Mouse (Mus musculus) forebrain, embryonic 12.5 days (tissue): Measurements from ENCODE around the gene Olfr1269. TPM values are rescaled to one million over a fixed set of nuclear protein-coding genes. Genes with fewer than 3 reads are reported as not detected.

ENCODE experiments used
- ATAC-seq: fragments of 200-750 bp; cut with Nextera tagmentation; 2 replicates; pipeline ENCODE4 v1.8.0; 2017; ENCODE audit warnings: moderate TSS enrichment; ENCODE audit not compliant: low FRiP score
- H3K27ac ChIP-seq: fragments of 300-500 bp; sonication (generic); 2 replicates; pipeline ENCODE4 v1.5.1; 2016; ENCODE audit warnings: mild to moderate bottlenecking
- H3K27me3 ChIP-seq: fragments of 300-500 bp; sonication (generic); 2 replicates; pipeline ENCODE4 v1.6.1; 2016; ENCODE audit warnings: mild to moderate bottlenecking
- H3K36me3 ChIP-seq: fragments of 300-500 bp; sonication (generic); replicated peaks from 2 replicates; pipeline ENCODE4 v1.6.1; 2016; ENCODE audit warnings: mild to moderate bottlenecking
- H3K4me1 ChIP-seq: fragments of 300-500 bp; sonication (generic); 2 replicates; pipeline ENCODE4 v1.6.1; 2016
- H3K4me2 ChIP-seq: fragments of 300-500 bp; sonication (generic); 2 replicates; pipeline ENCODE4 v1.6.1; 2016; ENCODE audit warnings: mild to moderate bottlenecking, moderate library complexity
- H3K4me3 ChIP-seq: fragments of 300-500 bp; sonication (generic); replicated peaks from 2 replicates; pipeline ENCODE4 v1.5.1; 2016; ENCODE audit warnings: mild to moderate bottlenecking
- H3K9ac ChIP-seq: fragments of 300-500 bp; sonication (generic); 2 replicates; pipeline ENCODE4 v1.6.1; 2016; ENCODE audit warnings: mild to moderate bottlenecking
- H3K9me3 ChIP-seq: fragments of 300-500 bp; sonication (generic); 2 replicates; pipeline ENCODE4 v1.6.1; 2016
- WGBS: fragments of 180-500 bp; shearing (Covaris S2); methylation state at CpG from one replicate; pipeline ENCODE4 v1.1.7; 2016; 5-methylcytosine and 5-hydroxymethylcytosine counted together
- polyA plus RNA-seq: library from polyadenylated mRNA; unstranded; fragments of >200 nt; fragmentation: Nextera tagmentation; extraction: Ambion mirVana; gene quantifications from 2 replicates; pipeline ENCODE4 v1.2.1, GENCODE M21; 2016

Gene Olfr1269
- not detected in 2 replicates for polyA plus RNA-seq

DNA sequence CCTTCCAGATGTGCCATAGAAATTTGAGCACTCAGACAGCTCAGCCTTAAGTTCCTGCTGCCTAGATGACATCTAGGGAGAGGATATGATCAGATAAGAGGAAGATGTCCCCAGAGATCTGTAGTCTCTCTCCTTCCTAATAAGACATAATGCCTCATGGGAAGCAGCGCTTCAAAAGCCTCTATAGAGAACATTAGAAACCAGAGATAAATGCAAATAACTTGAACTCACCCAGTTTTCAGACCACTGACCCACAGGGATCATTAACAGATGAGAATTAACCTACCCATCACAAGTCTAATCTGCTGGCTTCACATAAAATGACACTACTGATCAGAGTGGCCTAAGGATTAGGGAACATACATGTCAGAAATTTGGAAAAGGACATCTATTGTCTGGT is at the start of gene Olfr1269:
Gene Olfr1269, minus strand, starts transcription at position 101 of the 400 bp plus-strand sequence.
- no peak for ATAC-seq
- no peak within 1 kb of the TSS for H3K4me3 ChIP-seq
- WGBS = 85% methylated on average over 1 of the region's 1 CpGs
- no peaks in the 10 kb centered on the region for H3K36me3 ChIP-seq
- H3K4me2 ChIP-seq = no peak within 1 kb of the TSS
- no peaks in the 10 kb centered on the region for H3K9me3 ChIP-seq
- H3K27me3 ChIP-seq = no peaks in the 10 kb centered on the region
- no peak within 1 kb of the TSS for H3K9ac ChIP-seq
- H3K4me1 ChIP-seq = no peaks in the 10 kb centered on the region
- H3K27ac ChIP-seq = no peak within 1 kb of the TSS

- Histone ChIP-seq H3K27me3 (no peaks in the 10 kb centered on the region), H3K36me3 (no peaks in the 10 kb centered on the region), H3K27ac (no peak overlapping the region), H3K4me2 (no peak overlapping the region), H3K9me3 (no peaks in the 10 kb centered on the region), H3K4me3 (no peak overlapping the region), H3K9ac (no peak overlapping the region), H3K4me1 (no peaks in the 10 kb centered on the region)
- 91% methylated on average over 9 of the region's 9 CpGs for WGBS
- no peak for ATAC-seq
Measured at GRCm38 (mm10) chr2:90153916-90154315, 32.7 kb upstream of the Olfr1269 start.

- H3K4me1 ChIP-seq = no peaks in the 10 kb centered on the region
- no peaks in the 10 kb centered on the region for H3K36me3 ChIP-seq
- H3K9ac ChIP-seq = no peak within 1 kb of the TSS
- H3K4me3 ChIP-seq = no peak within 1 kb of the TSS
- H3K9me3 ChIP-seq = no peaks in the 10 kb centered on the region
- H3K4me2 ChIP-seq = no peak within 1 kb of the TSS
- no peaks in the 10 kb centered on the region for H3K27me3 ChIP-seq
- no peak within 1 kb of the TSS for H3K27ac ChIP-seq
- no peak for ATAC-seq
- WGBS = 90% methylated on average over 3 of the region's 3 CpGs
Measured at GRCm38 (mm10) chr2:90152991-90153390, 31.8 kb upstream of the Olfr1269 start, which contains the start of gene Olfr1270. Olfr1270 (minus strand) TSS chr2:90153091.

GRCm38 (mm10) chr2:90142196-90142595 is 21.0 kb upstream of the Olfr1269 start, which contains the start of gene Olfr32:
Olfr32 (minus strand) TSS chr2:90142296.
- H3K4me1 ChIP-seq = no peaks in the 10 kb centered on the region
- H3K9me3 ChIP-seq = 0 out of 2 replicates have a peak, but pooled peaks cover 5% of the 10 kb centered on the region
- H3K4me3 ChIP-seq = no peak within 1 kb of the TSS
- ATAC-seq = no peak
- no peak within 1 kb of the TSS for H3K27ac ChIP-seq
- no peak within 1 kb of the TSS for H3K9ac ChIP-seq
- H3K4me2 ChIP-seq = no peak within 1 kb of the TSS
- H3K27me3 ChIP-seq = no peaks in the 10 kb centered on the region
- no peaks in the 10 kb centered on the region for H3K36me3 ChIP-seq

GRCm38 (mm10) chr2:90070065-90070464 is 51.1 kb downstream of the Olfr1269 start:
- Histone ChIP-seq H3K4me3 (no peak overlapping the region), H3K9ac (no peak overlapping the region), H3K27ac (no peak overlapping the region), H3K36me3 (no peaks in the 10 kb centered on the region), H3K27me3 (no peaks in the 10 kb centered on the region), H3K4me1 (no peaks in the 10 kb centered on the region), H3K4me2 (no peak overlapping the region), H3K9me3 (no peaks in the 10 kb centered on the region)
- WGBS = 71% methylated on average over 2 of the region's 2 CpGs
- no peak for ATAC-seq

Other genes with a start within 250 kb of the Olfr1269 start
- gene Olfr1257, start 243.0 kb downstream of the Olfr1269 start, polyA plus RNA-seq = not detected in 2 replicates
- gene Olfr1258, start 194.1 kb downstream of the Olfr1269 start, polyA plus RNA-seq = not detected in 2 replicates
- not detected in 2 replicates for gene Olfr1259, start 172.7 kb downstream of the Olfr1269 start, polyA plus RNA-seq
- gene Olfr1260, start 147.1 kb downstream of the Olfr1269 start, polyA plus RNA-seq = not detected in 2 replicates
- not detected in 2 replicates for gene Olfr1261, start 130.2 kb downstream of the Olfr1269 start, polyA plus RNA-seq
- not detected in 2 replicates for gene Olfr1262, start 121.3 kb downstream of the Olfr1269 start, polyA plus RNA-seq
- gene Olfr1263, start 109.3 kb downstream of the Olfr1269 start, polyA plus RNA-seq = not detected in 2 replicates
- not detected in 2 replicates for gene Olfr1264, start 95.8 kb downstream of the Olfr1269 start, polyA plus RNA-seq
- not detected in 2 replicates for gene Olfr1265, start 86.1 kb downstream of the Olfr1269 start, polyA plus RNA-seq
- not detected in 2 replicates for gene Olfr140, start 57.8 kb downstream of the Olfr1269 start, polyA plus RNA-seq
- gene Olfr32, start 20.9 kb upstream of the Olfr1269 start, polyA plus RNA-seq = 0.10 TPM in 1 of 2 replicates, not detected in the other
- gene Olfr1270, start 31.7 kb upstream of the Olfr1269 start, polyA plus RNA-seq = not detected in 2 replicates
- not detected in 2 replicates for gene Olfr1506, start 103.1 kb upstream of the Olfr1269 start, polyA plus RNA-seq
- not detected in 2 replicates for gene Olfr142, start 136.2 kb upstream of the Olfr1269 start, polyA plus RNA-seq
- 0.03 and 0.08 TPM in 2 replicates for gene Olfr1271, start 149.6 kb upstream of the Olfr1269 start, polyA plus RNA-seq
- gene Olfr1272, start 171.4 kb upstream of the Olfr1269 start, polyA plus RNA-seq = not detected in 2 replicates
- not detected in 2 replicates for gene Gm13769, start 200.8 kb upstream of the Olfr1269 start, polyA plus RNA-seq